Mouse (Mus musculus): ENCODE data around the gene Ahcyl2. TPM values are rescaled to one million over a fixed set of nuclear protein-coding genes. Genes with fewer than 3 reads are reported as not detected.

Gene Ahcyl2
- total and polyA plus RNA-seq, 2 experiments from 2014 or later = 16.0 to 66.7 TPM

DNA sequence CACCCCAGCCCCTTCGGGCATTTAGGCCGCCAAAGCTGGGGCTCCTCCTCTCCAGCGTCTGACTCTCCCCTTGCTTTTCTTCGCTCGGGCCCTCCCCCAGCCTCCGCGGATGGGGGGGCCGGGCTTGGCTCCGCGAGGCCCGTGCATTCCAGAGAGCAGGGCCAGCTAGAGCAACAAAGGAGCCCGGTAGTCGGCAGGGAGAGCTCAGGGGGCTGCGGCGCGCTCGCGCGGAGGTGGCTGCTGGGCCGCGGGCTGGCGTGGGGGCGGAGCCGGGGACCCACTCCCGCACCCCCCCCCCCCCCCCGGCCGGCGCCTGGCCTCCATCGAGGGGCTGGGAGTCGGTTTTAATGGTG lies 32.5 kb upstream of the Ahcyl2 start, which contains the start of gene Smo:
Gene Smo, plus strand, starts transcription at position 168 of the 353 bp plus-strand sequence.
- Histone ChIP-seq H3K9me3 (ENCODE audit: low read length) (no peaks in the 10 kb centered on the region), H3K4me1 (ENCODE audit: insufficient read depth, low read length) (no peaks in the 10 kb centered on the region), H3K4me3 (ENCODE audit: low read depth, low read length) (peak within 1 kb of the TSS; percentile 64), H3K4me2 (ENCODE audit: low read depth, low read length, poor library complexity, severe bottlenecking) (peak within 1 kb of the TSS; percentile 89), H3K27ac (ENCODE audit: low read depth, low read length) (peak within 1 kb of the TSS; percentile 60), H3K36me3 (ENCODE audit: insufficient read depth, low read length) (no peaks in the 10 kb centered on the region), H3K27me3 (ENCODE audit: insufficient read depth, low read length) (no peaks in the 10 kb centered on the region), H3K9ac (replicated peaks; ENCODE audit: low read length, poor library complexity, severe bottlenecking) (peak within 1 kb of the TSS; percentile 61)
- ATAC-seq (ENCODE audit: low FRiP score) = peak; percentile 87
- 0% methylated on average over 13 of the region's 30 CpGs for WGBS
- TF ChIP-seq CTCF (IDR thresholded peaks at IDR 0.05) = no peak
- DNase-seq (ENCODE audit: low spot score) = peak; percentile 81

DNA sequence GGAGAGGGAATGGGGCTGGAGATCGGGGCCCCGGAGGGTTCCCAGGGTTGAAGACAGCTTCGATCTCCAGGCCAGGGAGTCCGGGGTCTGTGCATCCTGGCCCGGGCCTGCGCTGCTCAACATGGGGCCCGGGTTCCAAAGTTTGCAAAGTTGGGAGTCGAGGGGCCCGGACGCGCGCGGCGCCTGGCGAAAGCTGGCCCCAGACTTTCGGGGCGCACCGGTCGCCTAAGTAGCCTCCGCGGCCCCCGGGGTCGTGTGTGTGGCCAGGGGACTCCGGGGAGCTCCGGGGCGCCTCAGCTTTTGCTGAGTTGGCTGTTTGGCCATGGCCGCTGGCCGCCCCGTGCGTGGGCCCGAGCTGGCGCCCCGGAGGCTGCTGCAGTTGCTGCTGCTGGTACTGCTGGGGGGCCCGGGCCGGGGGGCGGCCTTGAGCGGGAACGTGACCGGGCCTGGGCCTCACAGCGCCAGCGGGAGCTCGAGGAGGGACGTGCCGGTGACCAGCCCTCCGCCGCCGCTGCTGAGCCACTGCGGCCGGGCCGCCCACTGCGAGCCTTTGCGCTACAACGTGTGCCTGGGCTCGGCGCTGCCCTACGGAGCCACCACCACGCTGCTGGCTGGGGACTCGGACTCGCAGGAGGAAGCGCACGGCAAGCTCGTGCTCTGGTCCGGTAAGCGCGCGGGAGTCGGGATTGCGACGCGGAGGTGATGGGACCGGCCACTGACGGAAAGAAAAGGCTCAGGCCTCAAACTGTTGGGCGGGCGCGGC lies 31.9 kb upstream of the Ahcyl2 start:
- under 1% methylated on average over 69 of the region's 75 CpGs for WGBS
- peak overlapping the region; percentile 60 for H3K27ac ChIP-seq (ENCODE audit: low read depth, low read length)
- H3K27me3 ChIP-seq (ENCODE audit: insufficient read depth, low read length) = no peaks in the 10 kb centered on the region
- H3K4me3 ChIP-seq (ENCODE audit: low read depth, low read length) = peak overlapping the region; percentile 64
- peak overlapping the region; percentile 61 for H3K9ac ChIP-seq (replicated peaks; ENCODE audit: low read length, poor library complexity, severe bottlenecking)
- no peaks in the 10 kb centered on the region for H3K9me3 ChIP-seq (ENCODE audit: low read length)
- H3K36me3 ChIP-seq (ENCODE audit: insufficient read depth, low read length) = no peaks in the 10 kb centered on the region
- H3K4me1 ChIP-seq (ENCODE audit: insufficient read depth, low read length) = no peaks in the 10 kb centered on the region
- H3K4me2 ChIP-seq (ENCODE audit: low read depth, low read length, poor library complexity, severe bottlenecking) = peak overlapping the region; percentile 89
- DNase-seq (ENCODE audit: low spot score) (peak; percentile 44), ATAC-seq (ENCODE audit: low FRiP score) (peak; percentile 81)
- no peak for TF ChIP-seq CTCF (IDR thresholded peaks at IDR 0.05)

DNA sequence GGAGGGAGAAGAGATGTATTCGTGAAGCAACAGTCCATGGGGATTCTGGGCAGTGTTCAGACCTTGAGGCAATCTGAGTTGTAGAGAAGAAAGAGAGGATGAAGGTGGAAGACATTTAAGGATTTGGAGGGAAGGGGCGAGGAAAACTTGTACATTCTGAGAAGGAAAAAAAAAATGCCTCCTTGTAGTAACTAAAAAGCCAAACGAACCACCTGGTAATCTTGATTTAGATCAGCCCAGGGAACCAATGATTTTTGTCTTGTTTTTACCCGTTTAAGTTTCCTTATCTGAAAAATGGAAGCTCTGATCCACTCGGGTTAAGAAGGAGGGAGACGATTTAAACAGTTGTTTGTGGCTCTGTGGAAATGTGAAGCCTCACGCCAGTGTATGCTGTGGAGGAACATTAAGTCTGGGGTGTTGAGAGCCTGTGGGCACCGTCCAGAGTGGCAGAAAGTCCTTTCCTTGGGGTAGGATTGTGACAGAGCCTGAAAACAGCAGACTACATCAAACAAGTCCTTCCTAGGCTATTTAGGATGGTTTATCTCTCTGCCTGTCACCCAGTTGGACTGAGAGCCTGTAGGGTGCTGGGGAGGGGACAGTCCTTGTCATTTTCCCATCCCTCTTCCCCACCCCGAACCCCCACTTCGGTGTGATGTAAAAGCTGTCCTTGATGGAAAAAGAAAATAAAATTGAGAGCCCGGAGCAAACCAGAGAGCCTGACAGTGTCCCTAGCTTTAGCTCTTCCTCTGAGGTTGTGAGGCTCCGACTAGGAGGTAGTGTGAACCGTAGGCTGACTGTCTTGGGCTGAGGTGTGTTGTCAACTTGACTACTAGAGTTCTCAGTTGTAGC lies 31.0 kb upstream of the Ahcyl2 start:
- H3K27ac ChIP-seq (ENCODE audit: low read depth, low read length) = peak overlapping the region; percentile 60; the same call in 1 of the 2 replicates
- no peaks in the 10 kb centered on the region for H3K9me3 ChIP-seq (ENCODE audit: low read length)
- ATAC-seq (ENCODE audit: low FRiP score) (no peak), DNase-seq (ENCODE audit: low spot score) (no peak)
- no peaks in the 10 kb centered on the region for H3K27me3 ChIP-seq (ENCODE audit: insufficient read depth, low read length)
- WGBS = 16% methylated on average over 13 of the region's 13 CpGs
- no peak for TF ChIP-seq CTCF (IDR thresholded peaks at IDR 0.05)
- no peaks in the 10 kb centered on the region for H3K36me3 ChIP-seq (ENCODE audit: insufficient read depth, low read length)
- peak overlapping the region; percentile 61 for H3K9ac ChIP-seq (replicated peaks; ENCODE audit: low read length, poor library complexity, severe bottlenecking)
- H3K4me3 ChIP-seq (ENCODE audit: low read depth, low read length) = peak overlapping the region; percentile 64
- no peaks in the 10 kb centered on the region for H3K4me1 ChIP-seq (ENCODE audit: insufficient read depth, low read length)
- H3K4me2 ChIP-seq (ENCODE audit: low read depth, low read length, poor library complexity, severe bottlenecking) = peak overlapping the region; percentile 89

DNA sequence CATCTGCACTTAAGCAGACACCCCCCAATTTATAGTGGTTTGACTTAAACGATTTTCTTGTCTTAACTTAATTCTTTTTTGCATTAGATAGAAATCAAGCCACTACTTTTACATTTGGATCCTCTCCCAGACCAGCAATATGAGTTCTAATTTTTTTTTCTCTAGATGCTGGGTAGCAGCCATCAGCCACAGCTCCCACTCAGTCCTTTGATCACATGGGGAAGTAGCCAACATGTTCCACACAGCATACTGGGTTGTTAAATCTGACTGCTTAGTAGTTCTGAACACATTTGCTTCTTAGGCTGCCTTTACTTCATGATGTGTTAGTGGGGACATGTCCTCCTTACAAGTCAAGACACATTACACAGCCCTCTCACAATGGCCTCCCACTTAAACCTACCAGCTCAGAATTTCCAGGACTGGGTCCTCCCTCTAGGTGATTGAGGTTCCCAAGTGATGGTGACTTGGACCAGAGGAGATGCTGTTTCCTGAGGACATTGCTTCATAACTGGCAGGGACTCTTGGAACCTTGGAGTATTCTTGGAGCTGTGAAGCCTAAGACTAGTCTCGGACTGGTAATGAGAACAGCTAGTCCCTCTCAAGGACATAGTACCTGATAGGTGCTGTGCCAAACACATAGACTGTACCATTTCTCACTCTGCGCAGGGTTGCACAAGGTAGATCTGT lies 16.2 kb upstream of the Ahcyl2 start:
- Histone ChIP-seq H3K9ac (replicated peaks; ENCODE audit: low read length, poor library complexity, severe bottlenecking) (no peak overlapping the region), H3K27me3 (ENCODE audit: insufficient read depth, low read length) (no peaks in the 10 kb centered on the region), H3K4me2 (ENCODE audit: low read depth, low read length, poor library complexity, severe bottlenecking) (no peak overlapping the region), H3K4me1 (ENCODE audit: insufficient read depth, low read length) (no peaks in the 10 kb centered on the region), H3K27ac (ENCODE audit: low read depth, low read length) (no peak overlapping the region), H3K36me3 (ENCODE audit: insufficient read depth, low read length) (no peaks in the 10 kb centered on the region), H3K4me3 (ENCODE audit: low read depth, low read length) (no peak overlapping the region), H3K9me3 (ENCODE audit: low read length) (peaks cover 12% of the 10 kb centered on the region)
- ATAC-seq (ENCODE audit: low FRiP score) = no peak
- no peak for DNase-seq (ENCODE audit: low spot score)
- WGBS = 96% methylated on average over 3 of the region's 3 CpGs
- no peak for TF ChIP-seq CTCF (IDR thresholded peaks at IDR 0.05)

DNA sequence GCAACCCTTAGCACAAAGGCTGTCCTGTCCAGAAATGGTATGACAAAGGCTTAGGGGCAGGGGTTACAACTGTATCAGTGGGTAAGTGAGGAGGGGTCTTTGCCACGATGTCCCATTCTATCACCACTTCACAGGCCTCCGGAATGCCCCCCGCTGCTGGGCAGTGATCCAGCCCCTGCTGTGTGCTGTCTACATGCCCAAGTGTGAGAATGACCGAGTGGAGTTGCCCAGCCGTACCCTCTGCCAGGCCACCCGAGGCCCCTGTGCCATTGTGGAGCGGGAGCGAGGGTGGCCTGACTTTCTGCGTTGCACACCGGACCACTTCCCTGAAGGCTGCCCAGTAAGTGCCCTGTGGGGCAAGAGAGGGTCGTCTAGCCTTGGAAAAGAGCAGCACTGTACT lies 14.5 kb upstream of the Ahcyl2 start:
- H3K4me3 ChIP-seq (ENCODE audit: low read depth, low read length) = no peak overlapping the region
- no peak overlapping the region for H3K9ac ChIP-seq (replicated peaks; ENCODE audit: low read length, poor library complexity, severe bottlenecking)
- TF ChIP-seq CTCF (IDR thresholded peaks at IDR 0.05) = no peak
- H3K36me3 ChIP-seq (ENCODE audit: insufficient read depth, low read length) = no peaks in the 10 kb centered on the region
- H3K4me1 ChIP-seq (ENCODE audit: insufficient read depth, low read length) = no peaks in the 10 kb centered on the region
- H3K4me2 ChIP-seq (ENCODE audit: low read depth, low read length, poor library complexity, severe bottlenecking) = no peak overlapping the region
- H3K9me3 ChIP-seq (ENCODE audit: low read length) = peaks cover 6% of the 10 kb centered on the region
- H3K27me3 ChIP-seq (ENCODE audit: insufficient read depth, low read length) = no peaks in the 10 kb centered on the region
- H3K27ac ChIP-seq (ENCODE audit: low read depth, low read length) = no peak overlapping the region
- DNase-seq (ENCODE audit: low spot score) (no peak), ATAC-seq (ENCODE audit: low FRiP score) (no peak)
- 72% methylated on average over 11 of the region's 11 CpGs for WGBS
